Mouse (Mus musculus) E14TG2a.4 (cell line): ENCODE data around the gene Polq.

Source experiments
- CTCF ChIP-seq: conservative IDR thresholded peaks from 2 replicates; pipeline ENCODE4 v1.5.1; 2014; ENCODE audit warnings: low read length
- NANOG ChIP-seq: IDR thresholded peaks from 2 replicates; pipeline ENCODE4 v1.6.1; 2014; ENCODE audit warnings: borderline replicate concordance, low read length, mixed read lengths
- POU5F1 ChIP-seq: IDR thresholded peaks from 2 replicates; pipeline ENCODE4 v1.6.1; 2014; ENCODE audit warnings: low read length, borderline replicate concordance

- TF ChIP-seq POU5F1 (no peak), CTCF (no peak), NANOG (no peak)
Measured at GRCm38 (mm10) chr16:37108763-37109162, 97.2 kb downstream of the Polq start.
